Mouse (Mus musculus): ENCODE data around the gene Cyp2ab1.

Cyp2ab1 gene

GRCm38 (mm10) chr16:20271339-20271738 lies 53.9 kb downstream of the Cyp2ab1 start:
- no peak for DNase-seq (ENCODE audit: low read depth, low spot score)

GRCm38 (mm10) chr16:20265089-20265488 lies 60.1 kb downstream of the Cyp2ab1 start:
- DNase-seq (ENCODE audit: low read depth, low spot score), result no peak

All from 3T3-L1 (cell line).